Mouse (Mus musculus) ES-Bruce4 (cell line): ENCODE data around the gene Rpl5. TPM values are rescaled to one million over a fixed set of nuclear protein-coding genes. Genes with fewer than 3 reads are reported as not detected.
"Not testable (repeated sequence)": the region's sequence is repeated elsewhere in the genome, so short reads cannot be mapped to it uniquely, and the experiment has no call there.

ENCODE experiments used
- H3K27ac ChIP-seq: 2 replicates; pipeline ENCODE4 v1.5.1; 2012; ENCODE audit warnings: low read length, inconsistent platforms; ENCODE audit not compliant: insufficient read depth
- H3K27me3 ChIP-seq: 2 replicates; pipeline ENCODE4 v1.6.1; 2012; ENCODE audit warnings: mild to moderate bottlenecking, low read length, inconsistent platforms; ENCODE audit not compliant: control insufficient read depth, poor library complexity, insufficient read depth, severe bottlenecking
- H3K36me3 ChIP-seq: 2 replicates; pipeline ENCODE4 v1.6.1; 2012; ENCODE audit warnings: inconsistent platforms, mild to moderate bottlenecking, low read length, moderate library complexity; ENCODE audit not compliant: control insufficient read depth, poor library complexity, insufficient read depth, severe bottlenecking
- H3K4me1 ChIP-seq: one replicate; pipeline ENCODE4 v1.8.1; 2011; ENCODE audit warnings: low read length; ENCODE audit not compliant: control insufficient read depth, insufficient read depth
- H3K4me3 ChIP-seq: 2 replicates; pipeline ENCODE4 v1.5.1; 2011; ENCODE audit warnings: low read depth, mild to moderate bottlenecking, low read length
- H3K9ac ChIP-seq: 2 replicates; pipeline ENCODE4 v1.6.1; 2012; ENCODE audit warnings: low read depth, mild to moderate bottlenecking, inconsistent platforms; ENCODE audit not compliant: poor library complexity, severe bottlenecking
- H3K9me3 ChIP-seq: replicated peaks from 2 replicates; pipeline ENCODE4 v1.6.1; 2012; ENCODE audit warnings: mild to moderate bottlenecking, low read length, inconsistent platforms; ENCODE audit not compliant: control insufficient read depth, poor library complexity, insufficient read depth, severe bottlenecking
- CTCF ChIP-seq: IDR thresholded peaks from one replicate; pipeline ENCODE4 v1.8.1; 2011; ENCODE audit warnings: low read depth, low read length
- EP300 ChIP-seq: IDR thresholded peaks from 2 replicates; pipeline ENCODE4 v1.6.1; 2011; ENCODE audit warnings: low read depth, low read length; ENCODE audit not compliant: insufficient read depth
- POLR2A ChIP-seq: IDR thresholded peaks from one replicate; pipeline ENCODE4 v1.8.1; 2011; ENCODE audit warnings: low read length; ENCODE audit not compliant: insufficient read depth
- polyA plus RNA-seq: library from polyadenylated mRNA; stranded (reverse); fragments of >200 nt; gene quantifications from 2 replicates; pipeline ENCODE4 v1.2.4, GENCODE M21; 2011; ENCODE audit warnings: low read depth; ENCODE audit not compliant: missing spikeins, insufficient read depth, insufficient read length

The Rpl5 gene
- polyA plus RNA-seq, 1 experiment, result 145 TPM

DNA sequence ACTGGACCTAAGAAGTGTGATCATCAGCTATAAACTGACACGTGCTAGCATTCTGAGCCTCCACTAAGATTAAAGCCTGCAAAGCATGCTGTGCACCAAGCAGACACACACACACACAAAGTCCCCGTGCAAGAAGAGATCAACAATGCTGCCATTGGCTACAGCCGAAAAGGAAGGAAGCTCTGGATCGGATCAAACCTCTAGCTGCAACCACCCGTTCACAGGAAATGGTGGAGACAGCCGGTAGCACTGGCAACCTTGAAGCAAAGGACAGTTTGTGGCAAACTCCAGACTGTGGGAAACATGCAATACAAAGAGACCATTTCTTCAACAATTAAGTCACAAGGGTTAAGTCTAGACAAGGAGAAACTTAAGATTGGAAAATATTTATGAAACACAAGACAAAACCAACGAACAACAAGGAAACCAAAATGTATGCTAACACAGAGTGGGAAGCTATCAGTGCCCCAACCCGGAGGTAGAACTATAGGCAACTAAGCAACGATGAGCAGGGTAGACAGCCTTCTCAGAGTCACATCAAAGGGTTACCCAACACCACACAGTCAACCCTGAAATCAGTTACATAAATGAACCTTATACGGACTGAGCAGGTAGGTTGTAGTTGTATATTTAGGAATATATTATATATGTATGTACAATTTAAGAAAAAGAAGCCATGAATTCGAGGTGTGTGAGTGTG lies 26.4 kb downstream of the Rpl5 start:
- Histone ChIP-seq H3K9ac (no peak overlapping the region), H3K36me3 (no peaks in the 10 kb centered on the region), H3K9me3 (no peaks in the 10 kb centered on the region), H3K27ac (no peak overlapping the region), H3K4me1 (no peaks in the 10 kb centered on the region), H3K27me3 (no peaks in the 10 kb centered on the region), H3K4me3 (no peak overlapping the region)
- TF ChIP-seq POLR2A, result no peak
- no peak for TF ChIP-seq CTCF
- TF ChIP-seq EP300, result no peak

DNA sequence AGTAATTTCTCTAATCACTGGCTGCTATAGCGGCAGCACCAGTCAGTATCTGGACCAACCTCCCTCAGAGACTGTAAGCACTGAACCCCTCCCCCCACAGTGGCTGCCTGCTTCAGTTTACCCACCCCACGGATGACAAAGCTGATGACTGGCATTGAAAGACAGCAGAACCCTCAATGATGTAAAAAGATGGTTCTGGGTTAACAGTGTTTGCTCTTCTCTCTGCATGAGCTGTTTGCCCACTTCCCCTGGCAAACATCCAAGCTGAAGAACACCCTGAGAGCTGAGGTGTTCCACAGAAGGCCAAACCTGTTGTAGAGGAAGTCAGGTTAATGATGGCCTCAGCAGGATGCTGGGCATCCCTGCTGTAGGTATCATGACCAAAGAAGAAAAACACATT lies 32.3 kb downstream of the Rpl5 start:
- Histone ChIP-seq H3K9ac (no peak overlapping the region), H3K27ac (no peak overlapping the region), H3K4me3 (no peak overlapping the region), H3K36me3 (no peaks in the 10 kb centered on the region), H3K27me3 (no peaks in the 10 kb centered on the region), H3K4me1 (no peaks in the 10 kb centered on the region), H3K9me3 (no peaks in the 10 kb centered on the region)
- TF ChIP-seq EP300 (no peak), POLR2A (no peak), CTCF (no peak)

GRCm38 (mm10) chr5:107933202-107933974 lies 33.1 kb downstream of the Rpl5 start:
- no peak overlapping the region for H3K27ac ChIP-seq
- TF ChIP-seq POLR2A (no peak), EP300 (no peak), CTCF (no peak)
- H3K4me1 ChIP-seq, result no peaks in the 10 kb centered on the region
- H3K36me3 ChIP-seq, result no peaks in the 10 kb centered on the region
- no peak overlapping the region for H3K9ac ChIP-seq
- H3K9me3 ChIP-seq, result no peaks in the 10 kb centered on the region
- H3K4me3 ChIP-seq, result no peak overlapping the region
- no peaks in the 10 kb centered on the region for H3K27me3 ChIP-seq

DNA sequence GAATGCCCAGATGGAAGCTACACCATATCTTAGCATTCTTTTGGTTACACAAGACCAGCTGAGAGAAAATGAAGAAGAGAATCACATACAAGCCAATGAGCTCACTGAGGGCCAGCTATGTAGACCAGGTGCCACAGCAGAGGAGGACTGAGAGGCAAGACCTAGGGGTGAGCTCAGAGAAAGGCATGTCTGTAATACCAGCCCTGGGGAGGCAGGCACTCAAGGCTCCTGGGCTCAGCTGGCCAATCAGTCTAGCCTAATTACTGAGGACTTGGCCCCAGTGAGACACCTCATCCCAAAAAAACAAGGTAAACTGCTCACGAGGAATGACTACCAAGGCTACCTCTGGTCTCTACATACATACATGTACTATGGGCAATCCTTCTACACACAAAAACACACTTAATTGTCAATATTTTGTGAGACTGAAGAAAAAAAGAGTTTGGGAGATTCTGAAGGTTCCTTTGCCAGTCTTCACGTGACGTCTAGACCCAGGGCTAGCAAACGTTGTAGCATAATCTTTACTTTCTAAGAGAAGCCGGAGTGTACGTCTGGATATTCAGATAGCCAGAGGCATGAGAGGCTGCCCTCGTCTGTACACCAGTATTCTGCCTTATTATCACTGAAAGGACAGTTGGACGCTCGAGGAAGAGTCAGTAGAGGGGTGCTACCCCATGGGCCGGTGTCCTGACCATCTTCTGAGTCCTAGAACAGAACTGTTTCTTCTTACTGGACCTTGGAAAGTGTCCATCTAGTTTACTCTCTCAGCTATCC lies 34.7 kb downstream of the Rpl5 start:
- TF ChIP-seq CTCF, result no peak
- TF ChIP-seq POLR2A, result no peak
- TF ChIP-seq EP300, result no peak
- Histone ChIP-seq H3K27me3 (no peaks in the 10 kb centered on the region), H3K27ac (no peak overlapping the region), H3K4me3 (no peak overlapping the region), H3K4me1 (no peaks in the 10 kb centered on the region), H3K9ac (no peak overlapping the region), H3K9me3 (no peaks in the 10 kb centered on the region), H3K36me3 (no peaks in the 10 kb centered on the region)

DNA sequence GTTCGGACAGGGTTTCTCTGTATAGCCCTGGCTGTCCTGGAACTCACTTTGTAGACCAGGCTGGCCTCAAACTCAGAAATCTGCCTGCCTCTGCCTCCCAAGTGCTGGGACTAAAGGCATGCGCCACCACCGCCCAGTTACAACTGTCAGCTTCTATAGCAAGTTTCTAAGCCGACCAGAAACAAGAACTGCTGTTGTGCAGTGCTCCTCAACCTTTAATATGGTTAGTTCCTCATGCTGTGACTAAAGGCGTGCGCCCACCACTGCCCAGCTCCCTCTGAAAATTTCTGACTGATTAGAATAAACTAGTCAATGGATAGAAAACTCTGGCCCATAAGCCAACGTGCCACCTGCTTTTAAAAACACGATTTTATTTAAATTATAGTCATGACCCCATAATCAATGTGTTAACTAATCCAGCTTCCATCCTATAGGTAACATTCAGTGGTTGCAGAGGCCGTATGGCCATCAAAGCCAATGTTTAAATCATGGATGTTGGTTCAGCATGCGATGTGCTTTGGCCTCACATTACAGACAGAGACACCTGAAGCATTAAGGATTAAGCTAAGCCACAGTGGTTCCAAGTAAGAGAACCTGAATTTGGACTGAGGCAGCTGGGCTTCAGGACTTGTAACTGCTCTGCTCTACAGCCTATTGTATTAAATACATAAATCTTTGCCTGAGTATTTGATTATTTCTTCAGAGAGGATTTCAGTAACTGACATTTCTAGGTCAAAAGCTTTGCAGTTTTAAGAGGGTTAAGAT lies 36.5 kb downstream of the Rpl5 start:
- Histone ChIP-seq H3K9me3 (no peaks in the 10 kb centered on the region), H3K36me3 (no peaks in the 10 kb centered on the region), H3K4me1 (no peaks in the 10 kb centered on the region), H3K27ac (no peak overlapping the region), H3K9ac (no peak overlapping the region), H3K27me3 (no peaks in the 10 kb centered on the region), H3K4me3 (no peak overlapping the region)
- TF ChIP-seq EP300 (no peak), CTCF (no peak), POLR2A (no peak)

DNA sequence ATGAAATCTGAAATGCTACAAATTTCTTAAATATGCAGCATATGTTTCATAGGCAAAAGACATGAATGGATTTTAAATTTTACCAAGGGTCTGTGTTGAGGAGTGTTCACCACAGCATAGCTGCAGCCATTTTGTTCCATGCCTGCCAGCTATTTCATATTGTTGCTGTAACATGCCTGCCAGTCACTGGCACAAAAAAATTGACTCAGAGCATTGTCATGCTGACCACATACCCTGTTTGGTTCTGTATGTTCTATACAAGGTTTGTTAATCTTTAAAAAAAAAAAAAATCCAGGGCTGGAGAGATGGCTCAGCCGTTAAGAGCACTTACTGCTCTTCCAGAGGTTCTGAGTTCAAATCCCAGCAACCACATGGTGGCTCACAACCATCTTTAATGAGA lies 38.2 kb downstream of the Rpl5 start:
- H3K9ac ChIP-seq, H3K9me3 ChIP-seq, H3K27ac ChIP-seq, H3K4me1 ChIP-seq, H3K4me3 ChIP-seq, H3K27me3 ChIP-seq, H3K36me3 ChIP-seq: not testable (repeated sequence)
